Mouse (Mus musculus): ENCODE results near the gene Rbm12.
A peak's percentile ranks its signal among the peaks of the same experiment; 100 is the strongest.

DNA sequence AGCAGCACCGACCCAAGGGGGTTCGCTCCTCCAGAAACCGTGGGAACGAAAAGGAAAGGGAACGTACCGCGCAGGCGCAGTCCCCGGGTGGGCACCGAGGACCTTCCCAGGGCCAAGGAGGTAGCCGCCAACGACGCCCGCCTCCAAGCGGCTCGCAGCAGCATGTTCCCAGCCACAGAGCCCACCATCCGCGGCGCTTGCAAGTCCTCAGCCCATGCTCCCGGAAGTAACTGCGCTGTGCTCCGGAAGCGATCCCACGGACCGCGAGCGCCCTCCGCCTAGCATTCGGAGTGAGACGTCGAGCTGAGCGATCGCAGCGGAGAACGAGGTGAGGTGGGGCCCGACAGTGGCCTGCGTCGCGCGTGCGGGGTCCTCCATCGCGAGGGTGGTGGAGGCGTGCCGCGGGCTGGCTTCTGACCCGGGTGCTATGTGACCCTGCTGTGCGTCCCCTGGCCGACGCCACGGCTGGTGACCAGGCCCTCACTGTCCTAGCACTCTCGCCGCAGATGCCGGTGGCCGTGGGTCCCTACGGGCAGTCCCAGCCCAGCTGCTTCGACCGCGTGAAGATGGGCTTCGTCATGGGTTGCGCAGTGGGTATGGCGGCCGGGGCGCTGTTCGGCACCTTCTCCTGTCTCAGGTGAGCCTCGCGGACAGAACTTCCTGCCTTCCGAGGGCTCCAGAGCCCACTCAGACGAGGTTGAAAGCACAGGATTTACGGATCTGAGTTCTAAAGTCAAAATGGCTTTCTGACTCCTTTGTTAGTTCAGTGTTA lies 32.4 kb upstream of the Rbm12 start, which contains the start of the genes Romo1 and Nfs1:
- TF ChIP-seq POLR2A (IDR thresholded peaks at IDR 0.05; ENCODE audit: insufficient read depth, low read depth, low read length) (peak; percentile 48; the same call in 1 of the 2 replicates), CTCF (IDR thresholded peaks at IDR 0.05; ENCODE audit: insufficient read depth, low read depth, low read length) (0 out of 2 replicates have a peak, but pooled peaks have one; percentile 11)
